Mouse (Mus musculus) CD4-positive, CD25-positive, alpha-beta regulatory T cell, adult 2 months (primary cell): ENCODE measurements at regions not wholly inside any gene's neighbourhood (a gene's known extent, or its start where the extent isn't known, plus 50 kb on each side); places are given as distances from the start of the nearest gene placed in this dataset.
"Not testable (repeated sequence)": the region's sequence is repeated elsewhere in the genome, so short reads cannot be mapped to it uniquely, and the experiment has no call there.

Experiments
- DNase-seq: peaks from one replicate; pipeline ENCODE4 v3.0.0-alpha.2; 2012; ENCODE audit warnings: low read depth, low spot score

GRCm38 (mm10) chr11:26708636-26709035 is 114.8 kb upstream of the Vrk2 start:
- DNase-seq, result no peak

DNA sequence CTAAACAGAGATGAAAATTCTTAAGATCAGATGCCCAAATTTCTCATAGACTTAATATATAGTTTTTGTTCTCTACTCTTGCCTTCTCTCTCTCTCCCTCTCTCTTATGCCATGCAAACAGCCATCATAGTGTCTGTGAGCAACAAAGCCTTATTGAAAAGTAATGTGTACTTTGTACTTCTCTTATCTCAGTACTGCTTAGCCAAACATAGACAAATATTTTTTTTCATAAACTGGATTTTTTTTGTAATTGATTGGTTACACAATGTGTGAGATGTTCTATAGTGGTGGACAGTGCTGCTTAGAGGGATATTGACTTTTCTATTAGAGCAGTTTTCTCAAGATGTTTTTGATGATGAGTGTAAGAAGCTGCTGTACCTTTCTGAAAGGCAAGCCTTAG is 90.1 kb upstream of the Vrk2 start:
- DNase-seq, result no peak

GRCm38 (mm10) chr11:26667251-26667650 is 73.5 kb upstream of the Vrk2 start:
- DNase-seq, result no peak

GRCm38 (mm10) chr11:26660878-26661277 is 67.1 kb upstream of the Vrk2 start:
- no peak for DNase-seq

DNA sequence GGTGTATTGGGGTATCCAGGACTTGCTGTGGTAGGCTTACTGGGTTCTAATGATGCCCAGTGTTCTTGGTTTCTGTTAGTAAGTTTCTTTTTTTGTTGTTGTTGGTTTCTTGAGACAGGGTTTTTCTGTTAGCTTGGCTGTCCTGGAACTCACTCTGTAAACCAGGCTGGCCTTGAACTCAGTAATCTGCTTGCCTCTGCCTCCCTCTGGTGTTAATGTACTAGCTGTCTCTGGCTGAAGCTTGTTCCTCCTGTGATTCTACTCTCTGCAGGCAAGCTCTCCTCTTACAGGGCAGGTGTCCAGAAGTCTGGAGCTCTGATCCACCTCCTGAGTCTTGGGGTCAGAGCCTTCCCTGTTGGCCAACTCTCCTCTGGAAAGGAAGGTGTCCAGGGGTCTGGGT is 55.4 kb upstream of the Vrk2 start:
- not testable (repeated sequence) for DNase-seq
